Mouse (Mus musculus): ENCODE measurements around the gene Dera.

DNA sequence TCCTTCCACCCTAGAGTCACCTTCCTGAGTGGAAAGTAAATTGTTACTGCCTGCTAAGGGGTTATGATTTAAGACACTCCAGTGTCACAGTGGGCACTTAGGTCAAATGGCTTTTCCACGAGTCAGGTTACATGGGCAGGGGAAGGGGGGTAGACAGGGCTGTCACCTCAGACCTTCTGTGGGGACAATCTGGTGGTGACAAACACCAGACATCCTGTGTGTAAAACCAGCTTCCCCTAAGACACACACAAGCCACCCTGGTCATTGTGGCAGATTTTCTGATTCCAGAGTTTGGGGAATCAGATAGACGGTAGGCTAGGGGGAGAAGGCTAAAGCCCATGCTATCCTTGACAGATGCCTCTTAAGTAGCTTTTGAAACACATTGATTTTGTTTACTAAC lies 41.1 kb downstream of the Dera start:
- TF ChIP-seq POLR2A (IDR thresholded peaks at IDR 0.05; ENCODE audit: insufficient read length, low read depth) (no peak), TCF12 (IDR thresholded peaks at IDR 0.05; ENCODE audit: insufficient read depth, poor library complexity, severe bottlenecking) (no peak), E2F4 (IDR thresholded peaks at IDR 0.05; ENCODE audit: insufficient read depth) (no peak), MYOG (IDR thresholded peaks at IDR 0.05; ENCODE audit: control insufficient read depth in 1 of 3, insufficient read depth in 1 of 3, insufficient read length in 2 of 3, low read depth in 2 of 3) (no peak)
